Mouse (Mus musculus) ES-E14 (cell line): ENCODE results near the gene Pappa2. TPM values are rescaled to one million over a fixed set of nuclear protein-coding genes. Genes with fewer than 3 reads are reported as not detected.

Source experiments
- DNase-seq: peaks from one replicate; pipeline ENCODE4 v3.0.0-alpha.2; 2013; ENCODE audit warnings: low read depth, low spot score
- H3K27ac ChIP-seq: 2 replicates; pipeline ENCODE4 v1.5.1; 2012; ENCODE audit warnings: low read depth, mild to moderate bottlenecking, low read length, moderate library complexity, mixed read lengths; ENCODE audit not compliant: poor library complexity, insufficient read depth, severe bottlenecking
- H3K36me3 ChIP-seq: 2 replicates; pipeline ENCODE4 v1.6.1; 2012; ENCODE audit warnings: mild to moderate bottlenecking, low read length, moderate library complexity, mixed read lengths; ENCODE audit not compliant: control insufficient read depth, poor library complexity, insufficient read depth, severe bottlenecking
- H3K4me1 ChIP-seq, 2 experiments: fragments of 150-350 bp in 1 of 2; sonication (generic) in 1 of 2; 2 replicates each; pipeline ENCODE4 v1.6.1; 2012; ENCODE audit warnings: low read length in 2 of 2, mild to moderate bottlenecking in 1 of 2, mixed read lengths in 1 of 2; ENCODE audit not compliant: control insufficient read depth in 2 of 2, insufficient read depth in 2 of 2, poor library complexity in 1 of 2
- H3K4me3 ChIP-seq, 2 experiments: fragments of 150-350 bp in 1 of 2; sonication (generic) in 1 of 2; 2 replicates each; pipeline ENCODE4 v1.5.1; 2012; ENCODE audit warnings: low read length in 2 of 2, low read depth in 1 of 2, mild to moderate bottlenecking in 1 of 2, mixed read lengths in 1 of 2; ENCODE audit not compliant: insufficient read depth in 1 of 2, poor library complexity in 1 of 2, severe bottlenecking in 1 of 2
- H3K9ac ChIP-seq: 2 replicates; pipeline ENCODE4 v1.6.1; 2012; ENCODE audit warnings: low read depth, mild to moderate bottlenecking, low read length, mixed read lengths; ENCODE audit not compliant: poor library complexity, insufficient read depth, severe bottlenecking
- H3K9me3 ChIP-seq: fragments of 150-350 bp; sonication (generic); 2 replicates; pipeline ENCODE4 v1.6.1; 2012; ENCODE audit warnings: low read depth, mild to moderate bottlenecking, low read length; ENCODE audit not compliant: control insufficient read depth, insufficient read depth
- CHD2 ChIP-seq: IDR thresholded peaks from 2 replicates; pipeline ENCODE4 v1.6.1; 2014; ENCODE audit warnings: mild to moderate bottlenecking, low read depth, low read length, inconsistent platforms
- HCFC1 ChIP-seq: IDR thresholded peaks from 2 replicates; pipeline ENCODE4 v1.6.1; 2012; ENCODE audit warnings: low read length, inconsistent platforms, borderline replicate concordance; ENCODE audit not compliant: insufficient read depth
- MAFK ChIP-seq: IDR thresholded peaks from 2 replicates; pipeline ENCODE4 v1.6.1; 2014; ENCODE audit warnings: mild to moderate bottlenecking, low read depth, low read length, inconsistent platforms; ENCODE audit not compliant: insufficient read depth
- ZC3H11A ChIP-seq: IDR thresholded peaks from 2 replicates; pipeline ENCODE4 v1.6.1; 2012; ENCODE audit warnings: low read depth, mild to moderate bottlenecking, inconsistent platforms, low read length, borderline replicate concordance
- ZNF384 ChIP-seq: IDR thresholded peaks from 2 replicates; pipeline ENCODE4 v1.6.1; 2012; ENCODE audit warnings: low read depth, low read length, inconsistent platforms
- in situ Hi-C, 2 experiments: fragments of 600-800 bp; cut with MboI; formaldehyde crosslinking; loops; one replicate each; pipeline ENCODE4 v1.15.1; 2025; ENCODE audit warnings: low sequenced_read_pairs in 2 of 2, inconsistent platforms in 1 of 2; ENCODE audit not compliant: unreplicated experiment in 2 of 2
- total RNA-seq: library from RNA; depleted of rRNA; stranded (reverse); fragments of 300-350 nt; gene quantifications from 2 replicates; pipeline ENCODE4 v1.2.3, GENCODE M21; 2012

Pappa2 gene
- total RNA-seq, 1 experiment: not detected

GRCm38 (mm10) chr1:158953479-158954207 lies 26.6 kb downstream of the Pappa2 start:
- TF ChIP-seq ZNF384 (peak; percentile 93), CHD2 (no peak), ZC3H11A (peak; percentile 73; the same call in 1 of the 2 replicates), MAFK (no peak), HCFC1 (no peak)
- Histone ChIP-seq H3K4me1 (no peaks in the 10 kb centered on the region), H3K27ac (no peak overlapping the region), H3K9ac (no peak overlapping the region), H3K4me3 (no peak overlapping the region), H3K36me3 (no peaks in the 10 kb centered on the region), H3K9me3 (no peaks in the 10 kb centered on the region)
- in situ Hi-C loops: loop anchor here in 1 of 2 experiments (10.0 kb wide), 1 partner anchor 279 kb away; no protein-coding TSS in a partner anchor
- peak; percentile 74 for DNase-seq

GRCm38 (mm10) chr1:158949041-158949440 lies 31.2 kb downstream of the Pappa2 start:
- DNase-seq: no peak
- no peak overlapping the region for H3K27ac ChIP-seq

GRCm38 (mm10) chr1:158947981-158948735 lies 32.1 kb downstream of the Pappa2 start:
- in situ Hi-C loops: loop anchor here in 1 of 2 experiments (10.0 kb wide), 1 partner anchor 187 kb away; no protein-coding TSS in a partner anchor
- H3K27ac ChIP-seq: no peak overlapping the region
- no peak for DNase-seq

More at GRCm38 (mm10) chr1:158949041-158949440, 31.2 kb downstream of the Pappa2 start:
- H3K4me1 ChIP-seq: no peaks in the 10 kb centered on the region
- H3K9me3 ChIP-seq: no peaks in the 10 kb centered on the region
- in situ Hi-C loops: loop anchor here in 1 of 2 experiments (10.0 kb wide), 1 partner anchor 186 kb away; no protein-coding TSS in a partner anchor
- no peak overlapping the region for H3K9ac ChIP-seq
- TF ChIP-seq ZC3H11A (no peak), MAFK (no peak), CHD2 (no peak), ZNF384 (no peak), HCFC1 (no peak)
- no peaks in the 10 kb centered on the region for H3K36me3 ChIP-seq
- H3K4me3 ChIP-seq: no peak overlapping the region

GRCm38 (mm10) chr1:158944936-158945335 lies 35.4 kb downstream of the Pappa2 start:
- no peak overlapping the region for H3K27ac ChIP-seq
- H3K4me1 ChIP-seq: no peaks in the 10 kb centered on the region
- no peaks in the 10 kb centered on the region for H3K9me3 ChIP-seq
- in situ Hi-C loops: loop anchor here in 1 of 2 experiments (10.0 kb wide), 1 partner anchor 190 kb away; no protein-coding TSS in a partner anchor
- TF ChIP-seq ZNF384 (no peak), ZC3H11A (no peak), CHD2 (no peak), HCFC1 (no peak)
- no peak overlapping the region for H3K9ac ChIP-seq
- H3K4me3 ChIP-seq: no peak overlapping the region
- no peaks in the 10 kb centered on the region for H3K36me3 ChIP-seq
- DNase-seq: no peak

More at GRCm38 (mm10) chr1:158947981-158948735, 32.1 kb downstream of the Pappa2 start:
- TF ChIP-seq ZC3H11A (no peak), MAFK (no peak), ZNF384 (no peak), HCFC1 (no peak), CHD2 (no peak)
- Histone ChIP-seq H3K9ac (no peak overlapping the region), H3K9me3 (no peaks in the 10 kb centered on the region), H3K4me1 (no peaks in the 10 kb centered on the region), H3K4me3 (no peak overlapping the region), H3K36me3 (no peaks in the 10 kb centered on the region)
